Mouse (Mus musculus) midbrain, postnatal 0 days (tissue): ENCODE results near the gene Adam22. TPM values are rescaled to one million over a fixed set of nuclear protein-coding genes. Genes with fewer than 3 reads are reported as not detected.
A peak's percentile ranks its signal among the peaks of the same experiment; 100 is the strongest.

ENCODE experiments used
- ATAC-seq: fragments of 200-750 bp; cut with Nextera tagmentation; 2 replicates; pipeline ENCODE4 v1.8.0; 2017; ENCODE audit warnings: moderate number of reproducible peaks, mild to moderate bottlenecking, moderate TSS enrichment, moderate library complexity; ENCODE audit not compliant: low FRiP score
- DNase-seq: peaks from one replicate; pipeline ENCODE4 v3.0.0-alpha.2; 2015; ENCODE audit warnings: low spot score
- H3K27ac ChIP-seq: fragments of 300-500 bp; sonication (generic); 2 replicates; pipeline ENCODE4 v1.5.1; 2014; ENCODE audit warnings: low read depth, mild to moderate bottlenecking, low read length, mixed read lengths
- H3K27me3 ChIP-seq: fragments of 300-500 bp; sonication (generic); 2 replicates; pipeline ENCODE4 v1.6.1; 2014; ENCODE audit warnings: low read length, control low read depth, mixed read lengths; ENCODE audit not compliant: insufficient read depth
- H3K36me3 ChIP-seq: fragments of 300-500 bp; sonication (generic); 2 replicates; pipeline ENCODE4 v1.6.1; 2014; ENCODE audit warnings: low read length, control low read depth, mixed read lengths; ENCODE audit not compliant: insufficient read depth
- H3K4me1 ChIP-seq: fragments of 300-500 bp; sonication (generic); 2 replicates; pipeline ENCODE4 v1.6.1; 2014; ENCODE audit warnings: mild to moderate bottlenecking, control low read depth, antibody characterized with exemption, low read length, mixed read lengths; ENCODE audit not compliant: insufficient read depth
- H3K4me2 ChIP-seq: fragments of 300-500 bp; sonication (generic); 2 replicates; pipeline ENCODE4 v1.6.1; 2014; ENCODE audit warnings: low read depth, mild to moderate bottlenecking, low read length, mixed read lengths; ENCODE audit not compliant: poor library complexity, severe bottlenecking
- H3K4me3 ChIP-seq: fragments of 300-500 bp; sonication (generic); 2 replicates; pipeline ENCODE4 v1.5.1; 2014; ENCODE audit warnings: low read depth, mild to moderate bottlenecking, low read length, moderate library complexity
- H3K9ac ChIP-seq: fragments of 300-500 bp; sonication (generic); replicated peaks from 2 replicates; pipeline ENCODE4 v1.6.1; 2014; ENCODE audit warnings: mild to moderate bottlenecking, low read length, moderate library complexity, mixed read lengths; ENCODE audit not compliant: poor library complexity, severe bottlenecking
- H3K9me3 ChIP-seq: fragments of 300-500 bp; sonication (generic); 2 replicates; pipeline ENCODE4 v1.6.1; 2016; ENCODE audit warnings: low read length, control low read depth
- CTCF ChIP-seq: IDR thresholded peaks from 2 replicates; pipeline ENCODE4 v1.5.1; 2016; ENCODE audit warnings: antibody characterized with exemption, mild to moderate bottlenecking
- WGBS: fragments of 180-500 bp; shearing (Covaris S2); extraction: QIAGEN DNeasy Blood & Tissue Kit; methylation state at CpG from one replicate; pipeline ENCODE4 v1.1.7; 2014; 5-methylcytosine and 5-hydroxymethylcytosine counted together
- polyA plus RNA-seq: library from polyadenylated mRNA; unstranded; fragments of >200 nt; fragmentation: Nextera tagmentation; extraction: Ambion mirVana; gene quantifications from 2 replicates; pipeline ENCODE4 v1.2.1, GENCODE M21; 2015
- total RNA-seq: library from RNA; depleted of rRNA; stranded (reverse); fragments of >200 nt; gene quantifications from 2 replicates; pipeline ENCODE4 v1.2.3, GENCODE M21; 2014

Gene Adam22
- total and polyA plus RNA-seq, 2 experiments from 2014 or later: 47.9 to 92.6 TPM

DNA sequence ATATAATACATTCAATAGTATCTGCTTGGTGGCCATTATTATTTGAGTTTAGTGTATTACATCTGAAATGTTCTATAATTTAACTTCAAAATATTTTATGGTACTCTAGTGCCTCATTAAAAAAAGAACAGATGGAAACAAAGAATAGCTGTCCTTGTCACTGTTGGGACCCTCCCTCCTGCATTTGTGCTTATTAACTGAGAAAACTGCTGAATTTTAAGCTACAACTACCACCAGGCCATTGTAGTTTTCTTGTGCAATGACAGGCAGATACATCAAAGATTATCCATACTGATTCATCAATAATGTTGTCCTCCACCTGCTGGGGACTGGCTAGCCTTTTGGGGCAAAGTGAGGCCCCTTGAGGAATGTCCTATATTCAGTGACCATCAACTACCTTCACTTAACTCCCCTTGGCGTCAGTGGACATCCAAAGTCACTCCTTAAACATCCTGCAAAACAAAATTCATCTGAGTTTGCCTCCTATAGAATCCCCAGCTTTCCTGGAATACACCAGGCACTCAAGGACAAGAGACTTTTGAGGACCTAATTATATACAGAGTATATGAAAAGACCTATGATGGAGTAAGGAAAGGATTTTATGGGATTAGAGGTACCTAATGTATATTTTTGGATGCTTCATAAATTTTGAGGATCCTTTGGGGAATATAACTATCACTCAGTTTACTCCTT is 26.1 kb upstream of the Adam22 start:
- TF ChIP-seq CTCF: no peak
- H3K36me3 ChIP-seq: peaks cover 6% of the 10 kb centered on the region; the same call in 1 of the 2 replicates
- H3K27me3 ChIP-seq: no peaks in the 10 kb centered on the region
- ATAC-seq (no peak), DNase-seq (no peak)
- no peaks in the 10 kb centered on the region for H3K4me1 ChIP-seq
- H3K4me3 ChIP-seq: no peak overlapping the region
- WGBS: 77% methylated on average over 1 of the region's 1 CpGs
- H3K4me2 ChIP-seq: no peak overlapping the region
- no peak overlapping the region for H3K9ac ChIP-seq
- H3K27ac ChIP-seq: no peak overlapping the region
- no peaks in the 10 kb centered on the region for H3K9me3 ChIP-seq

GRCm38 (mm10) chr5:8374297-8374906 is 6.4 kb upstream of the Adam22 start:
- Histone ChIP-seq H3K9me3 (no peaks in the 10 kb centered on the region), H3K36me3 (no peaks in the 10 kb centered on the region), H3K4me3 (no peak overlapping the region), H3K9ac (no peak overlapping the region), H3K27me3 (no peaks in the 10 kb centered on the region), H3K4me1 (no peaks in the 10 kb centered on the region), H3K4me2 (no peak overlapping the region), H3K27ac (no peak overlapping the region)
- 89% methylated on average over 5 of the region's 5 CpGs for WGBS
- no peak for ATAC-seq
- DNase-seq: no peak
- TF ChIP-seq CTCF: no peak

GRCm38 (mm10) chr5:8373415-8373814 is 5.5 kb upstream of the Adam22 start:
- H3K4me3 ChIP-seq: no peak overlapping the region
- H3K4me2 ChIP-seq: no peak overlapping the region
- no peaks in the 10 kb centered on the region for H3K4me1 ChIP-seq
- no peaks in the 10 kb centered on the region for H3K27me3 ChIP-seq
- H3K9me3 ChIP-seq: no peaks in the 10 kb centered on the region
- no peak overlapping the region for H3K9ac ChIP-seq
- H3K36me3 ChIP-seq: no peaks in the 10 kb centered on the region
- DNase-seq (no peak), ATAC-seq (no peak)
- 67% methylated on average over 4 of the region's 4 CpGs for WGBS
- no peak overlapping the region for H3K27ac ChIP-seq
- TF ChIP-seq CTCF: no peak

DNA sequence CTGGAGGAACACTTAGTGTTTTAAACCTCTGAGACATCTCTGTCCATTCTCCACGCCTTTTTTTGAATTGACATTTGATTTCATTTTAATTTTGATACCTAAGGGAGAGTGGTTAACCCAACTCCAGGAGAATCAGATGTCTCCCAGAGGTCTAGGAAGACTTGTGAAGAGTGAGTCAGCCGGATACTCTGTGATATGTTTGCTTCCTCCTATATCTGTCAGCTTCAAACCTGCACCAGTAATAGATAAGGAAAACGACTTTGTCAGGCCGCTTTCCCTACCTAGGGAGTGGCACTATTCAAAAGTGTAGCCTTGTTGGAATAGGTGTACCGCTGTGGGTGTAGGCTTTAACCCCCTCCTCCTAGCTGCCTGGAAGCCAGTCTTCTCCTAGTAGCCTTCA is 821 bp upstream of the Adam22 start:
- Histone ChIP-seq H3K27ac (no peak overlapping the region), H3K4me1 (0 out of 2 replicates have a peak, but pooled peaks cover 3% of the 10 kb centered on the region), H3K9ac (no peak overlapping the region), H3K27me3 (no peaks in the 10 kb centered on the region), H3K4me2 (no peak overlapping the region), H3K4me3 (no peak overlapping the region), H3K36me3 (no peaks in the 10 kb centered on the region), H3K9me3 (no peaks in the 10 kb centered on the region)
- TF ChIP-seq CTCF: no peak
- no peak for ATAC-seq
- WGBS: 89% methylated on average over 5 of the region's 5 CpGs
- DNase-seq: no peak

- no peaks in the 10 kb centered on the region for H3K36me3 ChIP-seq
- H3K9me3 ChIP-seq: no peaks in the 10 kb centered on the region
- 42% methylated on average over 7 of the region's 7 CpGs for whole genome bisulfite sequencing
- H3K27ac ChIP-seq: peak overlapping the region; percentile 86
- H3K27me3 ChIP-seq: no peaks in the 10 kb centered on the region
- H3K4me2 ChIP-seq: peak overlapping the region; percentile 73
- peak overlapping the region; percentile 89 for H3K4me3 ChIP-seq
- H3K4me1 ChIP-seq: 0 out of 2 replicates have a peak, but pooled peaks cover 3% of the 10 kb centered on the region
- DNase-seq: no peak
- no peak for TF ChIP-seq CTCF
- peak overlapping the region; percentile 94 for H3K9ac ChIP-seq
- ATAC-seq: peak; percentile 9; the same call in 1 of the 2 replicates
Observed at GRCm38 (mm10) chr5:8368328-8368692, 350 bp upstream of the Adam22 start.
